ENCODE assay signal across 24 mouse cellular contexts in the genomic region with DNA sequence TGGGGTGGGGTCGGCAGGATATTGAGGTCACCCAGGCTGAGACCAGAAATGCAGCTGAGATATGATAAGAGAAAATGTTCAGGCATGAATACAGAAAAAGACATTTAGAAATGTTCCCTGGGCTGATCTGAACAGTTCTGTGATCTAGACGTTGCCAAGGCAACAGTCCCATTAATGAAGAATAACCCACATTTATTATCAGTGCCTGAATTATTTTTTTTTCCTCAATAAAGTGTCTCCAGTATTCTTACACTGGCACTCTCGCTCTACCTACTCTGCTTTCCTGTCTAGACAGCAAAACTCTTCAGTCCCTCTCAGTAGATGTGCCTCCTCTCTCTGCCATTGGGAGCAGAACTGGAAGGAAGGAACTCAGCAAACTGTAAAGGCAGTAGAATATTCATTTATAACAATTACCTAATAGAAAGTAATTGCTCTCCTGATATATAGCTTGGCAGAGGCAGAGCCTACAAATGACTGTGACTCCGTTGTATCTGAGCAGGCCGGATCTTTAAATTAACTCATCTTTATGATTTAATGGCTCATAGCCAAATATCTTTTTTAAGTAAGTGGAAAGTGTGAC. TPM values are rescaled to one million over a fixed set of nuclear protein-coding genes. Genes with fewer than 3 reads are reported as not detected.
DNase-seq lines count a peak whose midpoint lies in the region; ATAC-seq and TF ChIP-seq lines count a peak whose summit lies in the region.
"Had no signal": no experiment of that assay in that cellular context is flagged by ENCODE, and none has a peak within 500 bp of the region (broad histone marks: within the 10 kb centered on the region; RNA-seq: fewer than 3 reads in every experiment).

No protein-coding gene starts in this region.

- intact Hi-C loops in gastrocnemius, adult 2 months (cut with DNase I) = no loop called here

- no peak for ATAC-seq in midbrain, embryonic 14.5 days (ENCODE audit: low FRiP score, low TSS enrichment)
- ATAC-seq in hindbrain, embryonic 16.5 days = peak; percentile 70
- ATAC-seq in neural tube, embryonic 15.5 days (ENCODE audit: low FRiP score) = peak; percentile 65
- ATAC-seq in kidney, embryonic 14.5 days (ENCODE audit: low FRiP score, low TSS enrichment) = no peak
- ATAC-seq: CD4-positive, CD25-positive, alpha-beta regulatory T cell, adult 4 months; intestine, embryonic 15.5 days had no signal

- H3K4me1 ChIP-seq in midbrain, embryonic 14.5 days (ENCODE audit: control insufficient read depth, insufficient read depth, low read length) = peaks cover 21% of the 10 kb centered on the region; the same call in 1 of the 2 replicates
- peaks cover 41% of the 10 kb centered on the region for H3K4me1 ChIP-seq in midbrain, embryonic 10.5 days
- H3K4me1 ChIP-seq in hindbrain, embryonic 16.5 days (ENCODE audit: control insufficient read depth, insufficient read depth, low read depth, low read length) = peaks cover 14% of the 10 kb centered on the region
- peaks cover 15% of the 10 kb centered on the region for H3K4me1 ChIP-seq in neural tube, embryonic 15.5 days
- H3K4me1 ChIP-seq in kidney, embryonic 14.5 days (ENCODE audit: control insufficient read depth, insufficient read depth, low read length) = peaks cover 13% of the 10 kb centered on the region
- H3K4me1 ChIP-seq: intestine, embryonic 15.5 days; liver, embryonic 13.5 days had no signal

- no peak overlapping the region for H3K4me2 ChIP-seq in midbrain, embryonic 14.5 days (ENCODE audit: low read length)
- no peak overlapping the region for H3K4me2 ChIP-seq in hindbrain, embryonic 16.5 days (ENCODE audit: low read length)
- H3K4me2 ChIP-seq in neural tube, embryonic 15.5 days = no peak overlapping the region
- no peak overlapping the region for H3K4me2 ChIP-seq in kidney, embryonic 14.5 days (replicated peaks; ENCODE audit: low read depth, low read length)
- H3K4me2 ChIP-seq: heart, embryonic 15.5 days; intestine, embryonic 15.5 days; liver, embryonic 13.5 days had no signal

- 80% methylated on average over 5 of the region's 5 CpGs for WGBS in midbrain, embryonic 14.5 days
- WGBS in midbrain, embryonic 10.5 days = 94% methylated on average over 5 of the region's 5 CpGs
- 54% methylated on average over 5 of the region's 5 CpGs for WGBS in hindbrain, embryonic 16.5 days
- 46% methylated on average over 5 of the region's 5 CpGs for WGBS in neural tube, embryonic 15.5 days
- 64% methylated on average over 5 of the region's 5 CpGs for WGBS in kidney, embryonic 14.5 days

- H3K27me3 ChIP-seq in midbrain, embryonic 14.5 days (ENCODE audit: control insufficient read depth, insufficient read depth, low read length) = no peaks in the 10 kb centered on the region
- no peaks in the 10 kb centered on the region for H3K27me3 ChIP-seq in midbrain, embryonic 10.5 days (ENCODE audit: low read depth, poor library complexity, severe bottlenecking)
- no peaks in the 10 kb centered on the region for H3K27me3 ChIP-seq in hindbrain, embryonic 16.5 days (replicated peaks; ENCODE audit: control insufficient read depth, insufficient read depth, low read length)
- no peaks in the 10 kb centered on the region for H3K27me3 ChIP-seq in neural tube, embryonic 15.5 days (replicated peaks)
- H3K27me3 ChIP-seq in kidney, embryonic 14.5 days (ENCODE audit: control insufficient read depth, insufficient read depth, low read length) = no peaks in the 10 kb centered on the region
- H3K27me3 ChIP-seq: heart, embryonic 15.5 days; intestine, embryonic 15.5 days; liver, embryonic 13.5 days had no signal

- no peaks in the 10 kb centered on the region for H3K36me3 ChIP-seq in midbrain, embryonic 14.5 days (ENCODE audit: control insufficient read depth, insufficient read depth, low read length)
- no peaks in the 10 kb centered on the region for H3K36me3 ChIP-seq in midbrain, embryonic 10.5 days
- no peaks in the 10 kb centered on the region for H3K36me3 ChIP-seq in hindbrain, embryonic 16.5 days (ENCODE audit: control insufficient read depth, insufficient read depth, low read length)
- H3K36me3 ChIP-seq in neural tube, embryonic 15.5 days = no peaks in the 10 kb centered on the region
- H3K36me3 ChIP-seq in kidney, embryonic 14.5 days (ENCODE audit: control insufficient read depth, insufficient read depth, low read length) = no peaks in the 10 kb centered on the region
- H3K36me3 ChIP-seq: heart, embryonic 15.5 days; intestine, embryonic 15.5 days; liver, embryonic 13.5 days had no signal

- no peak overlapping the region for H3K4me3 ChIP-seq in gastrocnemius, adult 2 months
- H3K4me3 ChIP-seq in midbrain, embryonic 14.5 days (replicated peaks; ENCODE audit: low read depth, low read length) = no peak overlapping the region
- H3K4me3 ChIP-seq in midbrain, embryonic 10.5 days = no peak overlapping the region
- no peak overlapping the region for H3K4me3 ChIP-seq in hindbrain, embryonic 16.5 days (ENCODE audit: low read length)
- no peak overlapping the region for H3K4me3 ChIP-seq in neural tube, embryonic 15.5 days (replicated peaks)
- H3K4me3 ChIP-seq in kidney, embryonic 14.5 days (ENCODE audit: low read length) = no peak overlapping the region
- H3K4me3 ChIP-seq: heart, embryonic 15.5 days; intestine, embryonic 15.5 days; liver, embryonic 13.5 days had no signal

- no peak for DNase-seq in gastrocnemius, adult 2 months
- no peak for DNase-seq in gastrocnemius, postnatal 4 days (ENCODE audit: low spot score in 2 of 2)
- peak; percentile 46 for DNase-seq in midbrain, embryonic 14.5 days
- no peak for DNase-seq in midbrain, embryonic 10.5 days (ENCODE audit: low spot score)
- DNase-seq in right cerebral cortex, postnatal 14 days = no peak
- DNase-seq: adrenal gland, postnatal 36 days; cerebellum, adult 11-12 months; cerebellum, postnatal 14 days; gastrocnemius, postnatal 36 days; heart, postnatal 36 days; kidney, adult 9 months; liver, embryonic 13.5 days; lung, adult 2 months; lung, postnatal 14 days; thymus, adult 18-20 months; thymus, postnatal 36 days had no signal

- H3K9ac ChIP-seq in midbrain, embryonic 14.5 days (replicated peaks; ENCODE audit: low read length) = no peak overlapping the region
- no peak overlapping the region for H3K9ac ChIP-seq in hindbrain, embryonic 16.5 days (ENCODE audit: low read depth, low read length)
- H3K9ac ChIP-seq in neural tube, embryonic 15.5 days (replicated peaks) = no peak overlapping the region
- no peak overlapping the region for H3K9ac ChIP-seq in kidney, embryonic 14.5 days (ENCODE audit: low read depth, low read length)
- H3K9ac ChIP-seq: heart, embryonic 15.5 days; intestine, embryonic 15.5 days; liver, embryonic 13.5 days had no signal

- TF ChIP-seq CTCF in gastrocnemius, adult 2 months (IDR thresholded peaks at IDR 0.05) = no peak

- no peaks in the 10 kb centered on the region for H3K9me3 ChIP-seq in midbrain, embryonic 14.5 days (ENCODE audit: control insufficient read depth, low read length)
- H3K9me3 ChIP-seq in midbrain, embryonic 10.5 days (replicated peaks) = no peaks in the 10 kb centered on the region
- H3K9me3 ChIP-seq in hindbrain, embryonic 16.5 days (ENCODE audit: control insufficient read depth, low read length) = no peaks in the 10 kb centered on the region
- no peaks in the 10 kb centered on the region for H3K9me3 ChIP-seq in neural tube, embryonic 15.5 days (replicated peaks)
- no peaks in the 10 kb centered on the region for H3K9me3 ChIP-seq in kidney, embryonic 14.5 days (ENCODE audit: control insufficient read depth, low read length)
- H3K9me3 ChIP-seq: heart, embryonic 15.5 days; intestine, embryonic 15.5 days; liver, embryonic 13.5 days had no signal

- H3K27ac ChIP-seq in gastrocnemius, adult 2 months = peak overlapping the region; percentile 77
- H3K27ac ChIP-seq in midbrain, embryonic 14.5 days (replicated peaks; ENCODE audit: low read depth, low read length) = 0 out of 2 replicates have a peak overlapping the region, but pooled peaks have one; percentile 39
- H3K27ac ChIP-seq in midbrain, embryonic 10.5 days (replicated peaks) = no peak overlapping the region
- peak overlapping the region; percentile 25; the same call in 1 of the 2 replicates for H3K27ac ChIP-seq in hindbrain, embryonic 16.5 days (ENCODE audit: low read depth, low read length)
- H3K27ac ChIP-seq in neural tube, embryonic 15.5 days (replicated peaks) = 0 out of 2 replicates have a peak overlapping the region, but pooled peaks have one; percentile 7
- H3K27ac ChIP-seq in kidney, embryonic 14.5 days (ENCODE audit: low read depth, low read length) = no peak overlapping the region
- H3K27ac ChIP-seq: heart, embryonic 15.5 days; intestine, embryonic 15.5 days; liver, embryonic 13.5 days had no signal

RNA-seq across cellular contexts. Expression of gene Cap2, which starts 47.0 kb away (rescaled TPM):
- 100 to 1,000 TPM; 270 TPM for total RNA-seq in gastrocnemius, adult 2 months (2021)
- total RNA-seq in gastrocnemius, postnatal 4 days (2021) = 100 to 1,000 TPM; 189 to 215 TPM
- 6.6 and 8.4 TPM in 2 replicates for polyA plus RNA-seq in midbrain, embryonic 14.5 days (2014; fragmentation: Nextera tagmentation; extraction: Ambion mirVana)
- polyA plus RNA-seq in midbrain, embryonic 10.5 days (2016; fragmentation: Nextera tagmentation; extraction: Ambion mirVana) = 9.2 and 11.2 TPM in 2 replicates
- 11.2 and 12.9 TPM in 2 replicates for polyA plus RNA-seq in hindbrain, embryonic 16.5 days (2015; fragmentation: Nextera tagmentation; extraction: Ambion mirVana)
- polyA plus RNA-seq in neural tube, embryonic 15.5 days (2015; fragmentation: Nextera tagmentation; extraction: Ambion mirVana) = 6.2 and 7.0 TPM in 2 replicates
- 8.7 and 8.9 TPM in 2 replicates for polyA plus RNA-seq in kidney, embryonic 14.5 days (2014; fragmentation: Nextera tagmentation; extraction: Ambion mirVana)
- total RNA-seq: megakaryocyte, adult 5-6 weeks; monocyte, adult 5-6 weeks had no signal

Comparison
In these comparisons a context has a peak if more than half of its experiments do, and no peak if none do; other contexts are left out.
1. H3K27ac ChIP-seq: peak in gastrocnemius, adult 2 months (single experiment), midbrain, embryonic 14.5 days (single experiment), hindbrain, embryonic 16.5 days (single experiment) and neural tube, embryonic 15.5 days (single experiment); none in midbrain, embryonic 10.5 days (single experiment) and kidney, embryonic 14.5 days (single experiment).
2. ATAC-seq: peak in hindbrain, embryonic 16.5 days (single experiment) and neural tube, embryonic 15.5 days (single experiment); none in midbrain, embryonic 14.5 days (single experiment) and kidney, embryonic 14.5 days (single experiment).